Mouse (Mus musculus): ENCODE measurements around the gene Arfrp1. TPM values are rescaled to one million over a fixed set of nuclear protein-coding genes. Genes with fewer than 3 reads are reported as not detected.

The Arfrp1 gene
- total and polyA plus RNA-seq, 2 experiments from 2014 or later = 14.7 to 70.7 TPM

DNA sequence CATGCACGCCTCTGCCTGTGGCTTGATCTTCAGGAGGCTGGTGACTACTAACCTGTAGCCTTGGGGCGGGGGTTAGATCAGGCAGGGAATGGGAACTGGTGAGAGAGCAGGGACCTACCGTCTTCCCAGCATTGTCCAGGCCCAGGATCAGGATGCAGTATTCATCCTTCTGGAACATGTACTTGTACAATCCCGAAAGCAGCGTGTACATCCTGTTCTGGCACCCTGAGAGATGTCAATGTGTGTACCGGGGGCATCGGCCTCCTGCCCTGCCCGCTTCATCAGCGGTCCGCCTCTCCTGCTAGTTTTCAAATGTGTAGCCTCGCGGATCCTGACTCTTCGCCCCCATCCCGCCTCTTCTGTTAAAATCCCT, 731 bp downstream of the Arfrp1 start:
- Histone ChIP-seq H3K9me3 (ENCODE audit: low read length) (no peaks in the 10 kb centered on the region), H3K4me1 (ENCODE audit: insufficient read depth, low read length) (peaks cover 23% of the 10 kb centered on the region; the same call in 1 of the 2 replicates), H3K9ac (replicated peaks; ENCODE audit: low read length) (peak overlapping the region; percentile 70), H3K36me3 (ENCODE audit: insufficient read depth, low read length) (peaks cover 27% of the 10 kb centered on the region), H3K4me2 (ENCODE audit: low read depth, low read length) (peak overlapping the region; percentile 96), H3K27ac (peak overlapping the region; percentile 91; the same call in 1 of the 2 replicates), H3K27me3 (ENCODE audit: insufficient read depth, low read length) (no peaks in the 10 kb centered on the region), H3K4me3 (ENCODE audit: low read length) (peak overlapping the region; percentile 73)
- WGBS = 10% methylated on average over 14 of the region's 14 CpGs
- TF ChIP-seq CTCF (IDR thresholded peaks at IDR 0.05; ENCODE audit: low read depth) = no peak
- ATAC-seq = peak; percentile 15; the same call in 1 of the 2 replicates
- DNase-seq (ENCODE audit: low spot score) = no peak

GRCm38 (mm10) chr2:181363946-181364345, 1.3 kb downstream of the Arfrp1 start:
- no peaks in the 10 kb centered on the region for H3K9me3 ChIP-seq (ENCODE audit: low read length)
- H3K4me3 ChIP-seq (ENCODE audit: low read length) = peak overlapping the region; percentile 73
- no peak for TF ChIP-seq CTCF (IDR thresholded peaks at IDR 0.05; ENCODE audit: low read depth)
- H3K9ac ChIP-seq (replicated peaks; ENCODE audit: low read length) = peak overlapping the region; percentile 70
- H3K36me3 ChIP-seq (ENCODE audit: insufficient read depth, low read length) = peaks cover 32% of the 10 kb centered on the region
- H3K27me3 ChIP-seq (ENCODE audit: insufficient read depth, low read length) = no peaks in the 10 kb centered on the region
- WGBS = 77% methylated on average over 3 of the region's 3 CpGs
- peaks cover 23% of the 10 kb centered on the region; the same call in 1 of the 2 replicates for H3K4me1 ChIP-seq (ENCODE audit: insufficient read depth, low read length)
- no peak overlapping the region for H3K27ac ChIP-seq
- peak overlapping the region; percentile 96 for H3K4me2 ChIP-seq (ENCODE audit: low read depth, low read length)
- no peak for DNase-seq (ENCODE audit: low spot score)
- no peak for ATAC-seq

DNA sequence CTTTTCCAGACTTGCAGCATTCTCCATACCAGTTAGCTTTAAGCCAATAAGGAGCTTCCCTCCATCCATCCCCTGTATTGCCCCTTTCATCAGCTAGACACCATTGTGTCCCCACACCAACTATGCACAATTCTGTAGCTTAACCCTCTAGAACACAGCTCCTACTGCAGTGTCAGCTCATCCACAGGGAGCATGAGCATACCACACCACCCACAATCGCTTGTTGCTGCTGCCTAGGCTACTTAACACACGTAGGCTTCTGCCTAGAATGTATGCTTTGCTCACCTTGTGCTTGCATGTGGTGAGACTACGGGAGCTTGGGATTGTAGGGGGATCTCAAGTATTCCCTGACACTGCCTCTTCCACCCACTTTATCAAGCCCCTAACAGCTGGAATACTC, 8.4 kb downstream of the Arfrp1 start:
- no peak overlapping the region for H3K4me2 ChIP-seq (ENCODE audit: low read depth, low read length)
- no peaks in the 10 kb centered on the region for H3K4me1 ChIP-seq (ENCODE audit: insufficient read depth, low read length)
- 79% methylated on average over 3 of the region's 3 CpGs for WGBS
- no peak overlapping the region for H3K4me3 ChIP-seq (ENCODE audit: low read length)
- no peak for TF ChIP-seq CTCF (IDR thresholded peaks at IDR 0.05; ENCODE audit: low read depth)
- no peak overlapping the region for H3K27ac ChIP-seq
- peaks cover 47% of the 10 kb centered on the region for H3K36me3 ChIP-seq (ENCODE audit: insufficient read depth, low read length)
- no peaks in the 10 kb centered on the region for H3K27me3 ChIP-seq (ENCODE audit: insufficient read depth, low read length)
- no peaks in the 10 kb centered on the region for H3K9me3 ChIP-seq (ENCODE audit: low read length)
- ATAC-seq (no peak), DNase-seq (ENCODE audit: low spot score) (no peak)
- H3K9ac ChIP-seq (replicated peaks; ENCODE audit: low read length) = no peak overlapping the region

- Histone ChIP-seq H3K4me2 (ENCODE audit: low read depth, low read length) (no peak overlapping the region), H3K4me1 (ENCODE audit: insufficient read depth, low read length) (no peaks in the 10 kb centered on the region), H3K9me3 (ENCODE audit: low read length) (no peaks in the 10 kb centered on the region), H3K27ac (no peak overlapping the region), H3K27me3 (ENCODE audit: insufficient read depth, low read length) (no peaks in the 10 kb centered on the region), H3K9ac (replicated peaks; ENCODE audit: low read length) (no peak overlapping the region), H3K4me3 (ENCODE audit: low read length) (no peak overlapping the region), H3K36me3 (ENCODE audit: insufficient read depth, low read length) (peaks cover 41% of the 10 kb centered on the region)
- TF ChIP-seq CTCF (IDR thresholded peaks at IDR 0.05; ENCODE audit: low read depth) = no peak
- ATAC-seq = no peak
- WGBS = 94% methylated on average over 6 of the region's 6 CpGs
- no peak for DNase-seq (ENCODE audit: low spot score)
Observed at GRCm38 (mm10) chr2:181342766-181343165, 22.4 kb downstream of the Arfrp1 start.

- 61% methylated on average over 4 of the region's 4 CpGs for WGBS
Observed at GRCm38 (mm10) chr2:181340426-181340825, 24.8 kb downstream of the Arfrp1 start.

GRCm38 (mm10) chr2:181334023-181334422, 31.2 kb downstream of the Arfrp1 start:
- H3K4me2 ChIP-seq (ENCODE audit: low read depth, low read length) = no peak overlapping the region

More at GRCm38 (mm10) chr2:181340426-181340825, 24.8 kb downstream of the Arfrp1 start:
- H3K9me3 ChIP-seq (ENCODE audit: low read length) = no peaks in the 10 kb centered on the region
- TF ChIP-seq CTCF (IDR thresholded peaks at IDR 0.05; ENCODE audit: low read depth) = no peak
- H3K9ac ChIP-seq (replicated peaks; ENCODE audit: low read length) = no peak overlapping the region
- no peak overlapping the region for H3K4me2 ChIP-seq (ENCODE audit: low read depth, low read length)
- no peak overlapping the region for H3K27ac ChIP-seq
- DNase-seq (ENCODE audit: low spot score) (peak; percentile 12), ATAC-seq (0 out of 2 replicates have a peak, but pooled peaks have one; percentile 53)
- no peaks in the 10 kb centered on the region for H3K27me3 ChIP-seq (ENCODE audit: insufficient read depth, low read length)
- no peaks in the 10 kb centered on the region for H3K4me1 ChIP-seq (ENCODE audit: insufficient read depth, low read length)
- no peak overlapping the region for H3K4me3 ChIP-seq (ENCODE audit: low read length)
- H3K36me3 ChIP-seq (ENCODE audit: insufficient read depth, low read length) = peaks cover 48% of the 10 kb centered on the region

DNA sequence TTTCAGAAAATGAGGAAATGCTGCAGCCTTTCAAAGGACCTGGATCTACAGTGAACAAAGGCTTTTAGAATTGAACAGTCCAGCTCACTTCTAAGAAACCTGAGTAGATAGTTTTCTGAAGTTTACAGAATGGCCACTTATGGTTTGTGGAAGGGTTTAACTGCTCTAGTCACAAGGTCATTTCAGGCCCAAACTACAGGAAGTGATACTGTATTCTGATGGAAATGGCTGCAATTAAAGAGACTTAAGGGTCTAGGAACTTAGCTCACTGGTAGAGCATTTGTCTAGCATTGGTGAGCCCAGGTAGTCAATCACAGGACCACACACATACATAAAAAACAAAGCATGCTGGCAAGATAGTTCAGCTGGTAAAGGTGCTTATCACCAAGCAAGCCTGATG, 32.7 kb downstream of the Arfrp1 start:
- Histone ChIP-seq H3K4me1 (ENCODE audit: insufficient read depth, low read length) (no peaks in the 10 kb centered on the region), H3K4me3 (ENCODE audit: low read length) (no peak overlapping the region), H3K27me3 (ENCODE audit: insufficient read depth, low read length) (no peaks in the 10 kb centered on the region), H3K27ac (no peak overlapping the region), H3K36me3 (ENCODE audit: insufficient read depth, low read length) (peaks cover 46% of the 10 kb centered on the region), H3K9ac (replicated peaks; ENCODE audit: low read length) (no peak overlapping the region), H3K9me3 (ENCODE audit: low read length) (no peaks in the 10 kb centered on the region), H3K4me2 (ENCODE audit: low read depth, low read length) (no peak overlapping the region)
- ATAC-seq (no peak), DNase-seq (ENCODE audit: low spot score) (no peak)
- no peak for TF ChIP-seq CTCF (IDR thresholded peaks at IDR 0.05; ENCODE audit: low read depth)

More at GRCm38 (mm10) chr2:181334023-181334422, 31.2 kb downstream of the Arfrp1 start:
- DNase-seq (ENCODE audit: low spot score) (peak; percentile 79), ATAC-seq (peak; percentile 72; the same call in 1 of the 2 replicates)
- Histone ChIP-seq H3K4me1 (ENCODE audit: insufficient read depth, low read length) (no peaks in the 10 kb centered on the region), H3K36me3 (ENCODE audit: insufficient read depth, low read length) (peaks cover 42% of the 10 kb centered on the region), H3K27me3 (ENCODE audit: insufficient read depth, low read length) (no peaks in the 10 kb centered on the region), H3K4me3 (ENCODE audit: low read length) (no peak overlapping the region), H3K9me3 (ENCODE audit: low read length) (no peaks in the 10 kb centered on the region), H3K27ac (no peak overlapping the region), H3K9ac (replicated peaks; ENCODE audit: low read length) (no peak overlapping the region)
- TF ChIP-seq CTCF (IDR thresholded peaks at IDR 0.05; ENCODE audit: low read depth) = peak; percentile 75
- WGBS = 54% methylated on average over 3 of the region's 3 CpGs

Data from hindbrain, postnatal 0 days (tissue).